Mouse (Mus musculus): ENCODE data around the gene Olfr30.
"Not testable (repeated sequence)": the region's sequence is repeated elsewhere in the genome, so short reads cannot be mapped to it uniquely, and the experiment has no call there.

The Olfr30 gene

GRCm38 (mm10) chr11:58462170-58462569 is at the start of gene Olfr30:
Gene Olfr30 (minus strand): TSS chr11:58462270.
- DNase-seq = no peak

- DNase-seq = not testable (repeated sequence)
Observed at GRCm38 (mm10) chr11:58509058-58509457, 47.0 kb upstream of the Olfr30 start.

GRCm38 (mm10) chr11:58502472-58502871 is 40.4 kb upstream of the Olfr30 start, which contains the start of gene Olfr331:
Gene Olfr331 (minus strand): TSS chr11:58502572.
- not testable (repeated sequence) for DNase-seq

- no peak for DNase-seq
Observed at GRCm38 (mm10) chr11:58499290-58499689, 37.2 kb upstream of the Olfr30 start.

- DNase-seq = no peak
Observed at GRCm38 (mm10) chr11:58498761-58499160, 36.7 kb upstream of the Olfr30 start.

- DNase-seq = no peak
Observed at GRCm38 (mm10) chr11:58492455-58492854, 30.4 kb upstream of the Olfr30 start, which contains the start of gene Olfr332. Gene Olfr332 (minus strand): TSS chr11:58492555.

- DNase-seq = no peak
Observed at GRCm38 (mm10) chr11:58453592-58453991, 8.5 kb downstream of the Olfr30 start.

GRCm38 (mm10) chr11:58452759-58453158 is 9.3 kb downstream of the Olfr30 start, which contains the start of gene Lypd9:
Gene Lypd9 (minus strand): TSS chr11:58452923.
- DNase-seq = no peak

- no peak for DNase-seq
Observed at GRCm38 (mm10) chr11:58437866-58438265, 24.2 kb downstream of the Olfr30 start.

- no peak for DNase-seq
Observed at GRCm38 (mm10) chr11:58432259-58432658, 29.8 kb downstream of the Olfr30 start, which contains the start of gene Gm12253. Gene Gm12253 (plus strand): TSS chr11:58432559.

- no peak for DNase-seq
Observed at GRCm38 (mm10) chr11:58420815-58421214, 41.3 kb downstream of the Olfr30 start, which contains the start of gene 1810065E05Rik. Gene 1810065E05Rik (plus strand): TSS chr11:58421111.

GRCm38 (mm10) chr11:58418336-58418735 is 43.7 kb downstream of the Olfr30 start:
- DNase-seq = no peak

- DNase-seq = no peak
Observed at GRCm38 (mm10) chr11:58408066-58408465, 54.0 kb downstream of the Olfr30 start.

Measured in right cerebral cortex, postnatal 25 days (tissue).